Mouse (Mus musculus) skeletal muscle tissue, adult 2 months (tissue): ENCODE data around the gene Hoga1.

Experiments used
- DNase-seq: peaks from one replicate; pipeline ENCODE4 v3.0.0-alpha.2; 2012; ENCODE audit warnings: low read depth, low spot score

Hoga1 gene

GRCm38 (mm10) chr19:42021681-42022541 is 23.5 kb upstream of the Hoga1 start:
- peak; percentile 40 for DNase-seq

- peak; percentile 51 for DNase-seq
Observed at GRCm38 (mm10) chr19:42022542-42022848, 22.9 kb upstream of the Hoga1 start.

- peak; percentile 73 for DNase-seq
Observed at GRCm38 (mm10) chr19:42026158-42026557, 19.3 kb upstream of the Hoga1 start.

- no peak for DNase-seq
Observed at GRCm38 (mm10) chr19:42031112-42031511, 14.3 kb upstream of the Hoga1 start.

GRCm38 (mm10) chr19:42033611-42034010 is 11.8 kb upstream of the Hoga1 start:
- no peak for DNase-seq

GRCm38 (mm10) chr19:42034146-42034775 is 11.1 kb upstream of the Hoga1 start:
- DNase-seq: no peak

GRCm38 (mm10) chr19:42034881-42035455 is 10.4 kb upstream of the Hoga1 start:
- DNase-seq: no peak

- DNase-seq: peak; percentile 88
Observed at GRCm38 (mm10) chr19:42035456-42036248, 9.8 kb upstream of the Hoga1 start, which contains the start of gene Ankrd2. TSS of gene Ankrd2 (plus strand) at chr19:42036000.

- no peak for DNase-seq
Observed at GRCm38 (mm10) chr19:42036357-42036756, 9.1 kb upstream of the Hoga1 start.

- no peak for DNase-seq
Observed at GRCm38 (mm10) chr19:42037167-42037702, 8.2 kb upstream of the Hoga1 start.

- no peak for DNase-seq
Observed at GRCm38 (mm10) chr19:42038310-42038709, 7.1 kb upstream of the Hoga1 start.

- DNase-seq: no peak
Observed at GRCm38 (mm10) chr19:42043988-42044387, 1.4 kb upstream of the Hoga1 start.

- no peak for DNase-seq
Observed at GRCm38 (mm10) chr19:42050251-42050650, 4.8 kb downstream of the Hoga1 start.

GRCm38 (mm10) chr19:42051351-42051750 is 5.9 kb downstream of the Hoga1 start:
- no peak for DNase-seq

GRCm38 (mm10) chr19:42051948-42052347 is 6.5 kb downstream of the Hoga1 start, which contains the start of gene 4933411K16Rik:
TSS of gene 4933411K16Rik (plus strand) at chr19:42052248.
- DNase-seq: no peak

- no peak for DNase-seq
Observed at GRCm38 (mm10) chr19:42054255-42054654, 8.8 kb downstream of the Hoga1 start.

- DNase-seq: peak; percentile 60
Observed at GRCm38 (mm10) chr19:42055881-42056280, 10.5 kb downstream of the Hoga1 start.

GRCm38 (mm10) chr19:42056719-42057409 is 11.5 kb downstream of the Hoga1 start:
- no peak for DNase-seq

- no peak for DNase-seq
Observed at GRCm38 (mm10) chr19:42058426-42058825, 13.0 kb downstream of the Hoga1 start.

- DNase-seq: no peak
Observed at GRCm38 (mm10) chr19:42061443-42061842, 16.0 kb downstream of the Hoga1 start.
